Mouse (Mus musculus): ENCODE data around the gene Cacnb4.
A peak's percentile ranks its signal among the peaks of the same experiment; 100 is the strongest.

Cacnb4 gene

DNA sequence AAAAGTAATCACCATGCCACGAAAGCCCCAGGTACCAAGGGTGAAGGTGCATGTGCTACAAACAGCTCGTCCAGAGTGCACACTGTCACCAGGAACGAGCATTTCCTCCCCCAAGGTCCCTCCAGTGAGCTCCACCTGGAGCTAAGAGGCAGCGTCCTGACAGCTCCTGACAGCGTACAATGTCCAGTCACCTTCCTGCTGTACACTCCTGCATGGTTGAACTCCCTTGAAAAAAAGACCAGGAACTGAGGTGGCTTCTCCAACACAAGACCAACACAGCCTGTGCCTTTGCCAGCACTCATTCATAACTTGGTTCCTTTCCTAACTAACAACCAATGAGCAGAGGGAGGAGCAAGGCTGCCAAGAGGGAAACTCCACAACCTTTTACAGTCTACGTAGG, 255.4 kb downstream of the Cacnb4 start:
- no peak for DNase-seq (ENCODE audit: low spot score)

DNA sequence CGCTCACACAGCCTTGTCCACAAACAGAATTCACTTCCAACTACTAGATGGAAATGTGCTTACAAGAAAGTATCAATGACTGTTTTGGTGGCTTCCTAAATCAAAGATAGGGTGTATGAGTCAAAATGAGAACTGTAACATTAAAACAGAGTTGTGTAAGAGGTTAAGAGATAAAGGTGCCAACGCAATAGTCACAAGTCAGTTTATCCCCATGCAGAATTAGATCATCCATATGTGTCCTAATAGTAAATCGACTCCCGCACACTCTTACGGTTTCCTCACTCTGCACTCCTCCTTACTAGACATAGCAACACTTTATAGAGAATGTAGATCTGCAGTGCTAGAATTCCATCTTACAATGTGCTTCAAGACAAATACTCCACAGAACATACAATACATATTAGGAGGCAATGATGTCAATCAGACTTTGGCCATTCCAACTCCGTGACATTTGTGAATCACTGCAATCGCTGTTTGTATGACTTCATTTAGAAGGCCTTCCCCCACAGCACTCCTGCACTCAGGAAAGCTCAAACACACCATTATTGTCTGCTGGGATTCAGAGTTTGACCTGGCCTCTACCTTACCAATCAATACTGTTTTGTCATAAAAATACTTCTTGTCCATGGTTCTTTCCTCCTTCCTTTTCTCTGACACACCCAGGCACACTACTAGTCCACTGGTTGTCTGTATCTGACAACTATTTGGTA, 256.5 kb downstream of the Cacnb4 start:
- DNase-seq (ENCODE audit: low spot score), result no peak

DNA sequence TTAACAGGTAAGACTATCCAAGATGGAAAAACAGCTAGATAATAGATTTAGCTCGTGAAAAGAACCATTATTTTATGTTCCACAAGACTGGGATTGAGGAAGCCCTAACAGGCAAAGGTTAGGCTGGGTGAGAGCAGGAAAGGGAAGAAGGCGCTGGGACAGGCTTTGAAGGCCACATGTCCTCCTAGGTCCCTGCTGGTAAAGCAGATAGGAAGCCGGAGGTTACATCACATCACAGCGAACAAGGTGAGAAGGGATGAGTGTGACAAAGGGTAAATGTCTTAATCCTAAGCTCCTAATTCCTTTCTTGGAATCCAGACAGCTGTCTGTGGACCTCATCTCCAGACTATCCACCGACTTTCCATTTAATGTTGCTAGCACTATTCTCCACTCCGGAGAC, 257.3 kb downstream of the Cacnb4 start:
- no peak for DNase-seq (ENCODE audit: low spot score)

DNA sequence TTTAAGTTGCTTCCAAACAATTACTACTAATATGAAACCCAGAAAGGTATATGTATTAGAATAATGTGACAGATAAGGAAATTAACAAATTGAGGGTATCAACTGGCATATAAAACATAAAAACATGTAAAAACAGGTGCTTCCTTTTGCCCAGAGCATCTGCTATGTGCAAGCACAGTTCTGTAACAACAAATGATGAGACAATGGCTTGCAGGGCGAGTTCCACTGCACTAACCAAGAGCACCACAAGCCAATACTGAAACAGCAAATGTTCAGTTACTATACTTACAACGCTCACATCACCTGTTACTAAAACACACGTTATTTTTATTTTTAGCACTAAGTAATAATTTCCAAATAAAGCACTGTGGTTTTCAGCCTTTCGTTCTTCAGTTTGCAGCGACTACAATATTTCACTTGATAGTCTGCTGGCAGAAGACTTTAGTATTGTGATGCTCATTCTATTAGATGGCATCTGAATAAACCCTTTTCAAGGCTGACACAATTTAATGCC, 264.1 kb downstream of the Cacnb4 start:
- no peak for DNase-seq (ENCODE audit: low spot score)

DNA sequence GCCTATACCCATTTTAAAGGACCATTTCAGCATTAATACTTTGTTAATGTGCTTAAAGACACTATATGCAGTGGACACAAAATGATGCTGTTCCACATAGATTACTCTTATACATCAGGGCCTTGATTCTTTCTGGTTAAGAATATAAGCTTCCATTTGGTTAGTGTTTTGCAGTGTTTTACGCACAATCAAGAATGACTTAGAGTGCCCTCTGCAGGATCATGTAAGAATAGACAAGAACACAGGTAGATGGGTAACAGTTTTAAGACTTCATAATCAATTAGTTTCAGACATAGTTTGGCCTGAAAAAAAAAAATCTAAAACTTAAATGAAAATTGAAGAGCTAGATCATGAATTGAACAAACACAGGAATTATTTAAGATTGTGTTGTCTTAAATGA, 270.2 kb downstream of the Cacnb4 start:
- no peak for DNase-seq (ENCODE audit: low spot score)

DNA sequence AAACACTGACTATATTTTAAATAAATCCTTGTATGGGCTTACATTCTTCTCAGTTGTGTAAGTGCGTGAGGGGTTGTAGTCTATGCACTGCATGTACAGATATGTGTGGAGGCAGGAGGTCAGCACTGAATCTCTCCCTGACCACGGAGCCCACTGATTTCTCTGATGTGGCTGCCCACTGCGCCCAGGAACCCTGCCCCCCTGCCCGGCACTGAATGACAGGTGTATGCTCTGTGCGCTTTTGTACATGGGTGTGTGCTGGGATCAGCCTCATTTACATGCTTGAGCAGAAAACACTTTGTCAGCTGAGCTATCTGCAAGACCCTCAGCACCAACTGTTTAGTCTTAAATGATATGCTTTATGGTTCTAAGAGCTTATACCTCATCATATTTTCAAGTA, 271.4 kb downstream of the Cacnb4 start:
- DNase-seq (ENCODE audit: low spot score), result no peak

DNA sequence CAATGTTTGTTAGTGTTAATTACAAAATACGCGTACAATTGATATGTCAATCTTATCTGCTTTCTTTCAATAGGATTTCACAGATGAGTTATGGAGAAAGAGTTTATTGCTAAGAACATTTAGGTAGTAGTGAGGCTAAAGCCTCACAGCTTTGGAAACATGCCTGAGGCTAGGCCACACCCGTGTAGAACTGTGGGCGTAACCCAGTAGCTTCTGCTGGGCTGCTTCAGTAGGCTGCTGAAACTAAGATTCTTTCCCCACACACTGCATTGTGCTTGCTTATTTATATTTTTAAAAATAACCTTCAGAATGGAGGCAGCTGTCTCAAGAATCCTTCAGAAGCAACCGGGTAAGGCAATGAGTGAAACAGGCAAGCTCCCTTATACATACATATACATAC, 282.1 kb downstream of the Cacnb4 start:
- DNase-seq (ENCODE audit: low spot score), result no peak

DNA sequence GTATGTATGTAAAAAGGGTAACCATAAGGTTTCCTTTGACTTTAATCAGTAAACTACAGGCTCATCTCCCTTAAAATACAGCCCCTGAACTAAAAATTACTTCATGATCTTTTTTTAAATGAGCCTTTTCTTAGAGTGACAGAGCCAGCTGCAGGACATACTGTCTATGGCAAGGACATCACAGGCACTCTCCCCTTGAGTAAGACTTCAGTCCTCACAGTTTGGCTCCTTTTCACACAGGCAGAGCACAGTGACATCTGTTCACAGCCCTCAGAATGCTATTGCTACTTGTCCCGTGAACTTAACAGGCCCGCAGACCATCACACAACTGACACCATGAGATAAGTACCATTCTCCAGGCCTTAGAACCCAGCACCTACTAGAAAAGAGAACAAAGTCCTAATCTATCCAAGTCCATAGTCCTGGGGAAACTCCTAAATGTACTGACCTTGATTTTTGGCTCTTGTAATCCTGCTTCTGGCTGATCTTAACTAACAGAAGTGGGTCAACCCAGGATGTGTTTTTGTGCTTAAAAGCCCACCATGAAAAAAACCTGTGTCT, 286.1 kb downstream of the Cacnb4 start:
- no peak for DNase-seq (ENCODE audit: low spot score)

DNA sequence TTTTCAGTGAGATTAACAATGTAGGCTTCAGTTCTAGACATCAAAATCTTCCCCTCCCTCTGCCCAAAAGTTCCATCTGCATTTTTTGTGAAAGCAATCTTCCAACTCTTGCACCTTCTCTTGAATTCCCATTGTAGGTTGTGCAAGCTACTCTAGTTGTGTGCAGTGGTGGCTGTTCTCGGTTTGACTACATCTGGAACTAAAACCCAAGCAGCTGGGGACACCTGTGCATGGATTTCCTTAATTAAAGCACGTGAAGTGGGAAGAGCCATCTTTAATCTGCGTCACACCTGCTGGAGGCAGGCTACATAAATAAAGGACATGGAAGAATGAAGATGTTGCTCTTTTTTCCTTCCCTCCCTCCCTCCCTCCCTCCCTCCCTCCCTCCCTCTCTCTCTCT, 286.7 kb downstream of the Cacnb4 start:
- no peak for DNase-seq (ENCODE audit: low spot score)

DNA sequence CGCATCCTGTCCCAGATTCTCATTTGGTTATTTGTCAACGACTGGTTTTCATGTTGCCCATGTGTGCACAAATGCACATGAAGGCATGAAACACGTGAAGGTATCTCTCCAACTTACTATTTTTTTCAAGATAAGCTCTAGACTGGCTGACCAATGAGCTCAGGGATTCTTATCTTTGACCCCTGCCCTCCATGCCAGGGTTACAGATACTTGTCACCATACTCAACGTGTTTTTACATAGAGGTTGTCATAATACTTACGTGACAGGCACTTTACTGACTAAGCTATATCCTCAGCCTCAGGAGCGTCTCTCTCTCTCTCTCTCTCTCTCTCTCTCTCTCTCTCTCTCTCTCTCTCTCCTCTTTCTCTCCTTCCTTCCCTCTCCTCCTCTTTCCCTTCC, 290.2 kb downstream of the Cacnb4 start:
- no peak for DNase-seq (ENCODE audit: low spot score)

DNA sequence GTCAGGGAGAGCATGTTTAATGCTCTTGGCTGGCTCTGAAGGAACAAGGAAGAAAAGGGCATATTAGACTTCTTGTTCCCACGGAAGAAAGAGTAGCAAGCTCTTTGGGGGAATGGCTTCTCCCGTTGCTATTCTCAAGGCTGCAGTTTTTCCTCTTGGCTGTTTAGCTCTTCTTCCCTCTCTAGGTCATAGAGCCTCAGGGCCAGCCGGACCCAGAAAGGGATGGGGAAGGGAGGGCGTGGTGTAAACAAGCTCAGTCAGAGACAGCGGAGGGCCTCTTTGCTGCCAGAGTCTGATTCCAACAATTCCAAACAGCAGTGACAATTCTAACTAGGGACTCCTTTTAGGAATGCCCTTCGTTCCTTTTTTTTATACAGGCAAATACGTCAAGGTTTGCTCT, 290.6 kb downstream of the Cacnb4 start:
- DNase-seq (ENCODE audit: low spot score), result no peak

DNA sequence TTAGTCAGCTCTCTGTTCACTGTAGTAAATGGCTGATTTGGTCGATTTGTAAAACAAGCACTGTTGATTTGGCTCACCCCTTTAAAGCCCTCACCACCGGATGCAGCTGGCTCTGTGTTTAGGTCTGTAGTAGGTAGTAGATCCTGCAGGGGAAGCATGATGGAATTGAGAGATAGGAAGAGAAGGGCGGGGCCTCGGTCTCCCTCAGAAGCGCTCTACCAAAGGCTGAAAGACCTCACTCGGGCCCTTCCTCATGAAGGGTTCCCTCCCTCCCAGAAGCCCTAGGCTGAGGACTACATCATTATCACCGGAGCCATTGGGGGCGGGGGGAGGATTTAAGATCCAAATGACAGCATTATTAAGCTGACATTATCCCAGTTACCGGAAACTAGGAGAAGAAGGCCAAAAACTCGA, 297.8 kb downstream of the Cacnb4 start:
- DNase-seq (ENCODE audit: low spot score), result no peak

DNA sequence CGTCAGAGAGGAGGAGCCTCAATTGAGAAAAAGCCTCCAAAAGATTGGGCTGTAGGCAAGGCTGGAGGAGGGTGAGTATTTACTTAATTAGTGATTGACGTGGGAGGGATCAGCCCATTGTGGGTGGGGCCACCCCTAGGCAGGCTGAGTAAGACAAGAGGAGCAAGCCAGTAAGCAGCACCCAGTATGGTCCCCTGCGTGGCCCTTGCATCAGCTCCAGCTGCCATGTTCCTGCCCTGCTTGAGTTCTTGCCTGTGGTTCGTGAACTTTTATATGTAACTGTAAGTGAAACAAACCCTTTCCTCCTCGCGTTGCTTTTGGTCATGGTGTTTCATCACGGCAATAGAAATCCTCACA, 298.2 kb downstream of the Cacnb4 start, which contains the start of gene Neb:
Gene Neb (minus strand): TSS at position 27 of the 357 bp plus-strand sequence.
- DNase-seq (ENCODE audit: low spot score), result peak; percentile 14

Data from testis, postnatal 14 days (tissue).